Mouse (Mus musculus) cerebellum, adult 2 months (tissue): ENCODE results near the gene Grin3b.

Experiments
- CTCF ChIP-seq: fragments of 200-500 bp; IDR thresholded peaks from 2 replicates; pipeline ENCODE4 v1.5.1; 2011; ENCODE audit warnings: low read depth, mild to moderate bottlenecking, control low read depth, low read length, moderate library complexity, borderline replicate concordance; ENCODE audit not compliant: insufficient read depth
- POLR2A ChIP-seq: fragments of 200-500 bp; IDR thresholded peaks from 2 replicates; pipeline ENCODE4 v1.6.1; 2011; ENCODE audit warnings: low read length, control low read depth, borderline replicate concordance; ENCODE audit not compliant: insufficient read depth

GRCm38 (mm10) chr10:79945507-79946234 is 24.8 kb upstream of the Grin3b start:
- TF ChIP-seq POLR2A (no peak), CTCF (no peak)
